Mouse (Mus musculus): ENCODE measurements around the gene Slc16a5. TPM values are rescaled to one million over a fixed set of nuclear protein-coding genes. Genes with fewer than 3 reads are reported as not detected.

Slc16a5 gene
- polyA plus RNA-seq, 1 experiment = 0.07 TPM

DNA sequence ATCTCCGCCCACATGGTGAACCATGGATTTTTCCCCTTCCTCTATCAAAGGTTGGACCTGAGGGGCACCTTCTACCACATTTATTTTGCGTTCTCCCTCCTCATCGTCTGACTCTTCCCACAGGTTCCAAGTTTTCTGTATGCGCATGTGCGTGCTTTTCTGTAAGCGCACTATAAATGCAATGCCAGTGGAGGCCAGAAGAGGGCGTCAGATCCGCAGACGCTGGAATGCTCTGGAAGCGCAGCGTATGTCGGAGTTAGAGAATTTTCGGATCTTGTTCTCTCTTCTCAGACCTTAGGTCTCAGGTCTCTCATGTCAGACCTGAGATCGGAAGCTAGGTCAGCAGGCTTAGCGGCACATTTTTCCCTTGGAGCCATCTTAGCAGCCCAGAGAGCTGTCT, 6.7 kb upstream of the Slc16a5 start:
- Histone ChIP-seq H3K36me3 (ENCODE audit: control insufficient read depth, insufficient read depth) (no peaks in the 10 kb centered on the region), H3K27me3 (ENCODE audit: control insufficient read depth, insufficient read depth, insufficient read length) (peaks cover 18% of the 10 kb centered on the region), H3K79me3 (ENCODE audit: low read depth) (no peaks in the 10 kb centered on the region), H3ac (ENCODE audit: control insufficient read depth, insufficient read length, low read depth) (no peak overlapping the region), H3K4me3 (ENCODE audit: insufficient read depth, poor library complexity, severe bottlenecking) (no peak overlapping the region), H3K79me2 (ENCODE audit: control insufficient read depth, insufficient read depth) (no peaks in the 10 kb centered on the region)
- no peak for TF ChIP-seq CTCF (IDR thresholded peaks at IDR 0.05; ENCODE audit: control insufficient read depth, insufficient read depth, insufficient read length)
- TF ChIP-seq CEBPB (IDR thresholded peaks at IDR 0.05; ENCODE audit: low read depth) = no peak
- no peak for TF ChIP-seq MAX (IDR thresholded peaks at IDR 0.05)
- no peak for TF ChIP-seq USF1 (IDR thresholded peaks at IDR 0.05; ENCODE audit: low read depth)
- TF ChIP-seq MYOG (IDR thresholded peaks at IDR 0.05; ENCODE audit: control insufficient read depth, extremely low read depth, insufficient read length) = no peak
- TF ChIP-seq FOSL1 (IDR thresholded peaks at IDR 0.05; ENCODE audit: insufficient read depth, low read length, poor library complexity, severe bottlenecking) = no peak
- TF ChIP-seq MYOD1 (IDR thresholded peaks at IDR 0.05; ENCODE audit: control insufficient read depth, insufficient read length, low read depth) = no peak

- Histone ChIP-seq H3K79me3 (ENCODE audit: low read depth) (no peaks in the 10 kb centered on the region), H3K36me3 (ENCODE audit: control insufficient read depth, insufficient read depth) (no peaks in the 10 kb centered on the region), H3K4me3 (ENCODE audit: insufficient read depth, poor library complexity, severe bottlenecking) (no peak overlapping the region), H3K79me2 (ENCODE audit: control insufficient read depth, insufficient read depth) (no peaks in the 10 kb centered on the region), H3ac (ENCODE audit: control insufficient read depth, insufficient read length, low read depth) (no peak overlapping the region), H3K27me3 (ENCODE audit: control insufficient read depth, insufficient read depth, insufficient read length) (peaks cover 14% of the 10 kb centered on the region)
- TF ChIP-seq CTCF (IDR thresholded peaks at IDR 0.05; ENCODE audit: control insufficient read depth, insufficient read depth, insufficient read length) (no peak), FOSL1 (IDR thresholded peaks at IDR 0.05; ENCODE audit: insufficient read depth, low read length, poor library complexity, severe bottlenecking) (no peak), MYOD1 (IDR thresholded peaks at IDR 0.05; ENCODE audit: control insufficient read depth, insufficient read length, low read depth) (no peak), MYOG (IDR thresholded peaks at IDR 0.05; ENCODE audit: control insufficient read depth, extremely low read depth, insufficient read length) (no peak), CEBPB (IDR thresholded peaks at IDR 0.05; ENCODE audit: low read depth) (no peak), USF1 (IDR thresholded peaks at IDR 0.05; ENCODE audit: low read depth) (no peak), MAX (IDR thresholded peaks at IDR 0.05) (no peak)
Measured at GRCm38 (mm10) chr11:115456182-115456581, 6.1 kb upstream of the Slc16a5 start.

GRCm38 (mm10) chr11:115457405-115457804, 4.9 kb upstream of the Slc16a5 start:
- Histone ChIP-seq H3K27me3 (ENCODE audit: control insufficient read depth, insufficient read depth, insufficient read length) (peaks cover 19% of the 10 kb centered on the region), H3ac (ENCODE audit: control insufficient read depth, insufficient read length, low read depth) (no peak overlapping the region), H3K36me3 (ENCODE audit: control insufficient read depth, insufficient read depth) (no peaks in the 10 kb centered on the region), H3K79me2 (ENCODE audit: control insufficient read depth, insufficient read depth) (no peaks in the 10 kb centered on the region), H3K4me3 (ENCODE audit: insufficient read depth, poor library complexity, severe bottlenecking) (no peak overlapping the region), H3K79me3 (ENCODE audit: low read depth) (no peaks in the 10 kb centered on the region)
- TF ChIP-seq CTCF (IDR thresholded peaks at IDR 0.05; ENCODE audit: control insufficient read depth, insufficient read depth, insufficient read length) = no peak
- TF ChIP-seq FOSL1 (IDR thresholded peaks at IDR 0.05; ENCODE audit: insufficient read depth, low read length, poor library complexity, severe bottlenecking) = no peak
- TF ChIP-seq USF1 (IDR thresholded peaks at IDR 0.05; ENCODE audit: low read depth) = no peak
- TF ChIP-seq MAX (IDR thresholded peaks at IDR 0.05) = no peak
- no peak for TF ChIP-seq CEBPB (IDR thresholded peaks at IDR 0.05; ENCODE audit: low read depth)
- TF ChIP-seq MYOG (IDR thresholded peaks at IDR 0.05; ENCODE audit: control insufficient read depth, extremely low read depth, insufficient read length) = no peak
- TF ChIP-seq MYOD1 (IDR thresholded peaks at IDR 0.05; ENCODE audit: control insufficient read depth, insufficient read length, low read depth) = no peak

DNA sequence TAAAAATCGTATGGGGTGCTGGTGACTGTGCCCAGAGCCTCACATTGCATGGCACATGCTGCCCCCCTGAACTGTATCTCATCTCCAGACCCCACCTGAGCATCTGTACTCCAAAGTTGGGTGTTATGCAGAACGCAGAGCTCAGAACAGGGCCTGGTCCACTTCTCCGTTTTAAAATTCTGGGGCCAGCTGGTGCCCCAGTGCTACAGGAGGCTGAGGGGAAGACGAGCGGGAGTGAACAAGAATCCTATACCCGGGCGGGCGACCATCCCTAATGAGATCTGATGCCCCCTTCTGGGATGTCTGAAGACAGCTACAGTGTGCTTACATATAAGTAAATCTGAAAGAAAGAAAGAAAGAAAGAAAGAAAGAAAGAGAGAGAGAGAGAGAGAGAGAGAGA, 1.3 kb upstream of the Slc16a5 start:
- no peaks in the 10 kb centered on the region for H3K79me2 ChIP-seq (ENCODE audit: control insufficient read depth, insufficient read depth)
- H3K4me3 ChIP-seq (ENCODE audit: insufficient read depth, poor library complexity, severe bottlenecking) = no peak overlapping the region
- H3K36me3 ChIP-seq (ENCODE audit: control insufficient read depth, insufficient read depth) = no peaks in the 10 kb centered on the region
- H3ac ChIP-seq (ENCODE audit: control insufficient read depth, insufficient read length, low read depth) = no peak overlapping the region
- peaks cover 26% of the 10 kb centered on the region for H3K27me3 ChIP-seq (ENCODE audit: control insufficient read depth, insufficient read depth, insufficient read length)
- TF ChIP-seq USF1 (IDR thresholded peaks at IDR 0.05; ENCODE audit: low read depth) = no peak
- no peak for TF ChIP-seq CEBPB (IDR thresholded peaks at IDR 0.05; ENCODE audit: low read depth)
- no peak for TF ChIP-seq MYOG (IDR thresholded peaks at IDR 0.05; ENCODE audit: control insufficient read depth, extremely low read depth, insufficient read length)
- no peak for TF ChIP-seq MYOD1 (IDR thresholded peaks at IDR 0.05; ENCODE audit: control insufficient read depth, insufficient read length, low read depth)
- H3K79me3 ChIP-seq (ENCODE audit: low read depth) = no peaks in the 10 kb centered on the region

DNA sequence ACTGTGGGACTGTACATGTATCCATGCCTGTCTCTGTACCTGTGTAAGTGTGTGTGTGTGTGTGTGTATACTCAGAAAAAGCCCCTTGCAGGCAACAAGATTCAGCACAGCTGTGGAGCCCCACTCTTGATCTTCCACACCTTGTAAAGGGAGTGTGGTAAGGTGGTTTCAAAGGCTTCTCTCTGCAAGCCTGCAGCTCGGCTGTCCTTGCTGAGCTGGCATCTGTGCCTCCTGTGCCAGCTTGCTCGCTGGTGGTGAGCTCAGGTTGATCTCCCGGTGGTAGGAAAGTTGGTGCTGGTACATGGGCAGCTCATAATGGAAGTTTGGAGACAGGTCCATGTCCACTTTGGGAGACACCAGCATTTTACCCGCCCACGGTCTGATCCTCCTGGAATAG, 430 bp upstream of the Slc16a5 start:
- Histone ChIP-seq H3K36me3 (ENCODE audit: control insufficient read depth, insufficient read depth) (no peaks in the 10 kb centered on the region), H3K27me3 (ENCODE audit: control insufficient read depth, insufficient read depth, insufficient read length) (peaks cover 26% of the 10 kb centered on the region), H3K79me3 (ENCODE audit: low read depth) (no peaks in the 10 kb centered on the region), H3K4me3 (ENCODE audit: insufficient read depth, poor library complexity, severe bottlenecking) (no peak overlapping the region), H3ac (ENCODE audit: control insufficient read depth, insufficient read length, low read depth) (no peak overlapping the region), H3K79me2 (ENCODE audit: control insufficient read depth, insufficient read depth) (no peaks in the 10 kb centered on the region)
- no peak for TF ChIP-seq MAX (IDR thresholded peaks at IDR 0.05)
- no peak for TF ChIP-seq CTCF (IDR thresholded peaks at IDR 0.05; ENCODE audit: control insufficient read depth, insufficient read depth, insufficient read length)
- TF ChIP-seq FOSL1 (IDR thresholded peaks at IDR 0.05; ENCODE audit: insufficient read depth, low read length, poor library complexity, severe bottlenecking) = no peak
- no peak for TF ChIP-seq MYOD1 (IDR thresholded peaks at IDR 0.05; ENCODE audit: control insufficient read depth, insufficient read length, low read depth)
- TF ChIP-seq USF1 (IDR thresholded peaks at IDR 0.05; ENCODE audit: low read depth) = no peak
- no peak for TF ChIP-seq MYOG (IDR thresholded peaks at IDR 0.05; ENCODE audit: control insufficient read depth, extremely low read depth, insufficient read length)
- TF ChIP-seq CEBPB (IDR thresholded peaks at IDR 0.05; ENCODE audit: low read depth) = no peak

DNA sequence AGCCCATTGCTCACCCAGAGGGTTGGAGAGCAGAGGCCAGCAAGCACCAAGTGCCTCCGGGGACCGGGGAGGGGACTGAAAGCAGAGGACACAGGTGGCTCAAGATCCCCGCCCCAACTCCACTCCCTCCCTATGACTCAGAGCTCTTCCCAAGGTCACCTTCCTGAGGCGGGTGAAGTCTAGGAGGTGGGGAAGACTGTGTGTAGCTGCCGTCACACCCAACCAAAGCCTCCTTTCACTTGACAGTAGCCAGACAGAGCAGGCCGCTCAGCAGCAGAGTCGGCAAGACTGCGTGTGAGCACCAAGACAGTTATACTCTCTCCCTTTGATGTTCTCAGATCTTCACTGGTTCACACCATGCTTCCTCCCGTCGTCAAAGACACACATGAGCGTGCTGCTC, 1.1 kb downstream of the Slc16a5 start:
- TF ChIP-seq FOSL1 (IDR thresholded peaks at IDR 0.05; ENCODE audit: insufficient read depth, low read length, poor library complexity, severe bottlenecking) = no peak
- no peak for TF ChIP-seq CTCF (IDR thresholded peaks at IDR 0.05; ENCODE audit: control insufficient read depth, insufficient read depth, insufficient read length)
- no peak for TF ChIP-seq MYOD1 (IDR thresholded peaks at IDR 0.05; ENCODE audit: control insufficient read depth, insufficient read length, low read depth)
- TF ChIP-seq MYOG (IDR thresholded peaks at IDR 0.05; ENCODE audit: control insufficient read depth, extremely low read depth, insufficient read length) = no peak
- no peak for TF ChIP-seq MAX (IDR thresholded peaks at IDR 0.05)
- no peak for TF ChIP-seq CEBPB (IDR thresholded peaks at IDR 0.05; ENCODE audit: low read depth)
- no peak for TF ChIP-seq USF1 (IDR thresholded peaks at IDR 0.05; ENCODE audit: low read depth)
- Histone ChIP-seq H3K36me3 (ENCODE audit: control insufficient read depth, insufficient read depth) (no peaks in the 10 kb centered on the region), H3K4me3 (ENCODE audit: insufficient read depth, poor library complexity, severe bottlenecking) (no peak overlapping the region)

More for the DNA sequence above, 1.1 kb downstream of the Slc16a5 start:
- Histone ChIP-seq H3ac (ENCODE audit: control insufficient read depth, insufficient read length, low read depth) (no peak overlapping the region), H3K79me2 (ENCODE audit: control insufficient read depth, insufficient read depth) (no peaks in the 10 kb centered on the region), H3K27me3 (ENCODE audit: control insufficient read depth, insufficient read depth, insufficient read length) (peaks cover 22% of the 10 kb centered on the region), H3K79me3 (ENCODE audit: low read depth) (no peaks in the 10 kb centered on the region)

All from C2C12 (cell line).